Mouse (Mus musculus) forebrain, postnatal 0 days (tissue): ENCODE results near the gene Aox3. TPM values are rescaled to one million over a fixed set of nuclear protein-coding genes. Genes with fewer than 3 reads are reported as not detected.
A peak's percentile ranks its signal among the peaks of the same experiment; 100 is the strongest.

ENCODE experiments used
- ATAC-seq: fragments of 200-750 bp; cut with Nextera tagmentation; 2 replicates; pipeline ENCODE4 v1.8.0; 2017; ENCODE audit warnings: mild to moderate bottlenecking, moderate library complexity
- DNase-seq: peaks from one replicate; pipeline ENCODE4 v3.0.0-alpha.2; 2015
- H3K27ac ChIP-seq: fragments of 300-500 bp; sonication (generic); 2 replicates; pipeline ENCODE4 v1.5.1; 2014; ENCODE audit warnings: low read depth, mild to moderate bottlenecking, antibody characterized with exemption, low read length, moderate library complexity, mixed read lengths
- H3K27me3 ChIP-seq: fragments of 300-500 bp; sonication (generic); 2 replicates; pipeline ENCODE4 v1.6.1; 2014; ENCODE audit warnings: mild to moderate bottlenecking, low read length, mixed read lengths; ENCODE audit not compliant: insufficient read depth
- H3K36me3 ChIP-seq: fragments of 300-500 bp; sonication (generic); 2 replicates; pipeline ENCODE4 v1.6.1; 2014; ENCODE audit warnings: mild to moderate bottlenecking, moderate library complexity; ENCODE audit not compliant: insufficient read depth
- H3K4me1 ChIP-seq: fragments of 300-500 bp; sonication (generic); 2 replicates; pipeline ENCODE4 v1.6.1; 2014; ENCODE audit warnings: antibody characterized with exemption; ENCODE audit not compliant: insufficient read depth
- H3K4me2 ChIP-seq: fragments of 300-500 bp; sonication (generic); 2 replicates; pipeline ENCODE4 v1.6.1; 2014; ENCODE audit warnings: low read depth, mild to moderate bottlenecking, moderate library complexity
- H3K4me3 ChIP-seq: fragments of 300-500 bp; sonication (generic); 2 replicates; pipeline ENCODE4 v1.5.1; 2014; ENCODE audit warnings: low read depth, low read length, mixed read lengths
- H3K9ac ChIP-seq: fragments of 300-500 bp; sonication (generic); 2 replicates; pipeline ENCODE4 v1.6.1; 2014; ENCODE audit warnings: mild to moderate bottlenecking
- H3K9me3 ChIP-seq: fragments of 300-500 bp; sonication (generic); 2 replicates; pipeline ENCODE4 v1.6.1; 2016; ENCODE audit warnings: low read length
- CTCF ChIP-seq: sonication (generic); IDR thresholded peaks from 2 replicates; pipeline ENCODE4 v1.5.1; 2016; ENCODE audit warnings: antibody characterized with exemption, control low read depth, low read depth
- WGBS: fragments of 180-500 bp; shearing (Covaris S2); extraction: QIAGEN DNeasy Blood & Tissue Kit; methylation state at CpG from one replicate; pipeline ENCODE4 v1.1.7; 2014; 5-methylcytosine and 5-hydroxymethylcytosine counted together
- polyA plus RNA-seq: library from polyadenylated mRNA; unstranded; fragments of >200 nt; fragmentation: Nextera tagmentation; extraction: Ambion mirVana; gene quantifications from 2 replicates; pipeline ENCODE4 v1.2.1, GENCODE M21; 2015
- total RNA-seq: library from RNA; depleted of rRNA; stranded (reverse); fragments of >200 nt; gene quantifications from 2 replicates; pipeline ENCODE4 v1.2.3, GENCODE M21; 2014

Aox3 gene
- total and polyA plus RNA-seq, 2 experiments from 2014 or later, result 0.33 to 0.90 TPM

DNA sequence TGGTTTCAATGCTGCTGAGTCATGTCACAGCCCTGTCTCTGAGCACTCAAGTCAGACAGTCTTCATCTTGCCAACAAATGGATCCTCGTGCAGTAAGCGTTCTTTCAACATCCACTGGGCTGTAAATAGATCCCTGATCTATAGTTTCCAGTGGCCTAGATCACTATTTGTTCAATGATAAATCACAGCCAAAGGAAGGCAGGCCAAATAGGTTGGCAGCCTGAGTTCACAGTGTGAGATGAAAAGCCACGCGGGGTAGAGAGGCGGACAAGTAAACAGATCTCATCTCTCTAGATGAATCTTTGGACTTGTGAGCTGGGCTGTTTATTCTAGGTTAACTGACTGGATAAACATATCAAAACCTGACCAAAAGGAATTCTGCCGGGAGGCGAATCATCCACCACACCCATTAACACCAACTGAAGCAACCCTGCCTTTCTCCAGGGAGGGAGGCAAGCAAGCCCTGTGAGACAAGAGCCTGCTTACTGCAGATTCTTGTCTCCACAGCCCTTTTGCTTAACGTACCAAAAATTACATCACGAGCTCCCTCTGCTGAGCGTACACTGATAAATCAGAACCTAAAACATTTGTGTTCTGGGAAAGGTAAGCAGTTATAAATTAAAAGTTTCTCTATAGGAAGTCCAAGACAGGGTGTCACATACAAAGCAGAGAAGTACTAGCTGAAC lies 31.6 kb downstream of the Aox3 start:
- TF ChIP-seq CTCF, result peak; percentile 54
- Histone ChIP-seq H3K9me3 (no peaks in the 10 kb centered on the region), H3K4me3 (no peak overlapping the region), H3K4me2 (no peak overlapping the region), H3K27me3 (no peaks in the 10 kb centered on the region), H3K9ac (no peak overlapping the region), H3K27ac (no peak overlapping the region), H3K36me3 (no peaks in the 10 kb centered on the region), H3K4me1 (no peaks in the 10 kb centered on the region)
- DNase-seq, result peak; percentile 59
- peak; percentile 53; the same call in 1 of the 2 replicates for ATAC-seq
- WGBS, result 71% methylated on average over 10 of the region's 10 CpGs

DNA sequence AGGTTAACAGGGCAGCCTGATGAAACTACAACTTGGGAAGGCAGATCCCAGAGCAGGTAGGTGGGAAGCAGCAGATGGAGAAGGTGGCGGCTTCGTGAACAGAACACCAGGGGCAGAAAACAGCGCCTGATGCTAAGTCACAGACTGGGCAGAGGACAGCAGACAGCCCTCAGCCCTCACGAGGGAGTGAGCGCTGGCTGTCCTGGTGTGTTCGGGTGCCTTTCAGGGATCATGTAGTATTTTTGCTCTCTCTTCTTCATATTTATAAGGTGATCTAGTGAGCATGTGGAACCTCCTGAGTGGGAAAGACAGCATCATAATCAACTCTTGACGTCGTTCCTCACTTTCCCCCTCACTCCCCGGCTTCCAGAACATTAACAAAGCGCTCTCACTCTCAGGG lies 33.1 kb downstream of the Aox3 start:
- TF ChIP-seq CTCF, result no peak
- WGBS, result 89% methylated on average over 10 of the region's 10 CpGs

DNA sequence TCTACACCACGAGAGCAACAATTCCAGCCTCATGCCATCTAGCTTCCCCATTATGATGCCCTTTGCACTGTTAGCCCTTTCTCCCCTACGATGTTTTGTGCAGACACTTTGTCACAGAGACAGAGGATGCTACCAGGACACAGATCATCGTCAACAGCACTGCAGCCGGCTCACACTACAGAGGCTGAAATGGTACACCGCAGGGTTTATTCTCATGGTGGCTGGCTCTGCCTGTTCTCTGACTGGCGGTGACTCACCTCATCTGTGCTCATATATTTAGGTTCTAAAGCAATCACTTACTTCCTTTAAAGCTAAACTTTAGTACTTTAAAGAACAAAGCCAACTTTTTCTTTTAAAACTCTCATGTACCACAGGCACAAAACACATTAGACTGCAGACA lies 34.8 kb downstream of the Aox3 start:
- TF ChIP-seq CTCF, result no peak
- DNase-seq, result no peak
- Histone ChIP-seq H3K9me3 (no peaks in the 10 kb centered on the region), H3K36me3 (no peaks in the 10 kb centered on the region), H3K4me3 (no peak overlapping the region), H3K4me1 (no peaks in the 10 kb centered on the region), H3K27me3 (no peaks in the 10 kb centered on the region), H3K4me2 (no peak overlapping the region), H3K9ac (no peak overlapping the region), H3K27ac (no peak overlapping the region)
- no peak for ATAC-seq
- WGBS, result 76% methylated on average over 6 of the region's 6 CpGs

More for the DNA sequence above, 33.1 kb downstream of the Aox3 start:
- DNase-seq, result no peak
- H3K27me3 ChIP-seq, result no peaks in the 10 kb centered on the region
- H3K9ac ChIP-seq, result no peak overlapping the region
- no peak overlapping the region for H3K4me3 ChIP-seq
- no peak for ATAC-seq
- H3K4me2 ChIP-seq, result no peak overlapping the region
- no peaks in the 10 kb centered on the region for H3K36me3 ChIP-seq
- no peaks in the 10 kb centered on the region for H3K9me3 ChIP-seq
- no peak overlapping the region for H3K27ac ChIP-seq
- no peaks in the 10 kb centered on the region for H3K4me1 ChIP-seq

DNA sequence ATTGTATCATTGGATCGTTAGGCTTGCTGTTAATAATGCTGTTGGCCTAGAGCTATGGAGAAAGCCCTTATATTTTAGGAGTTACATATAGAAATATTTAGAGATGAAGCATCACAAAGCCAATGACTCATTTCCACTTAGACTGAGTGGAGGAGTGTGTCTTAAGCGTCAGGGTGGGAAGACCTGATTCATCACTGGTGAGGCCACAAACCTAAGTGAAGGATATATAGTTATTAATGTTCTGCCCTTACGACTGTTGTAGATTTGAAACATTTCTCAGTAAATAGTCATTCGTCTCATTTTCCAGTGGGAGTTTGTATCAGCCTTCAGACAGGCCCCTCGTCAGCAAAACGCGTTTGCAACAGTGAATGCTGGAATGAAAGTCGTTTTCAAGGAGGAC lies 39.3 kb downstream of the Aox3 start:
- H3K36me3 ChIP-seq, result no peaks in the 10 kb centered on the region
- ATAC-seq, result no peak
- 82% methylated on average over 8 of the region's 8 CpGs for WGBS

DNA sequence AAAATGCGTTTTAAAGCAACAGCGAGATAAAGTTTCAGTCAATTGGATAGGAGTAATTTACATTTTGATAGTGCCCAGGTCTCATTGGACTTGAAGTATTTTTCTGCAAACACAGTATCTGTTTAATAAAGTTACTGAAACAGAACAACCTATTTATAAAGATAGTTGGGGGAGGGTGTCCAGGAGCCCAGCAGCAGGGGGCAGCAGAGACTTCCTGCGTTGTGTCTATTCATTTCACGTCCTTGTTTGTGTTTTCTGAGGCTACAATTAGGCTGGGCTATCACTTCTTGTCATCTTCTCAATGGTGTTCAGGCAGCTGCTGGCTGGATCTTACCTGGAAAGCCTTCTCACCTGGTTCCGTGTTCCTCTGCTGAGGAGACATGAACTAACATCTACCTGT lies 43.8 kb downstream of the Aox3 start:
- Histone ChIP-seq H3K9ac (no peak overlapping the region), H3K36me3 (no peaks in the 10 kb centered on the region), H3K9me3 (no peaks in the 10 kb centered on the region), H3K27ac (no peak overlapping the region), H3K4me3 (no peak overlapping the region), H3K27me3 (no peaks in the 10 kb centered on the region), H3K4me1 (no peaks in the 10 kb centered on the region), H3K4me2 (no peak overlapping the region)
- peak; percentile 79 for TF ChIP-seq CTCF
- 55% methylated on average over 5 of the region's 5 CpGs for WGBS
- DNase-seq, result peak; percentile 72
- no peak for ATAC-seq

More for the DNA sequence above, 39.3 kb downstream of the Aox3 start:
- Histone ChIP-seq H3K27ac (no peak overlapping the region), H3K4me2 (no peak overlapping the region), H3K4me1 (no peaks in the 10 kb centered on the region), H3K4me3 (no peak overlapping the region), H3K9me3 (no peaks in the 10 kb centered on the region), H3K9ac (no peak overlapping the region), H3K27me3 (no peaks in the 10 kb centered on the region)
- no peak for DNase-seq
- no peak for TF ChIP-seq CTCF

DNA sequence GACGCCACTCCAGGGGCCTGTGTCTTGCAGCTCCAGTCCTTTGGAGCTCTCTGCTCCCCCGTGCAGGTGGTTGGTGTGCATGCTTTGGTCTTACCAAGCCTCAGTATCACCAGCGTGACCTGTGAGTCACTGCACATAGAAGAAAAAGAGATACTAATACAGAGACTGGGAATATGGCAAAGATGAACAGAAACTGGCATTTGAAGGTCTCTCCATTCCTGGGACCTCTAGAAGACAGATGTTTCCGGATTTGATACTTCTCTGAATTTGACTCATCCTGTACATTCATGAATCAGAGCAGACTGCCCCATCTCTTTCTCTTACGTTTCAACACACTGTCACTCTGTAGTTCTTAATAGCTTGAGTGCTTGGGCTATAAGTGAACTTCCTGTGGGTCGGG lies 57.0 kb downstream of the Aox3 start:
- Histone ChIP-seq H3K4me2 (no peak overlapping the region), H3K9me3 (no peaks in the 10 kb centered on the region), H3K27ac (no peak overlapping the region), H3K9ac (no peak overlapping the region), H3K4me3 (no peak overlapping the region), H3K27me3 (no peaks in the 10 kb centered on the region), H3K4me1 (no peaks in the 10 kb centered on the region), H3K36me3 (no peaks in the 10 kb centered on the region)
- DNase-seq (no peak), ATAC-seq (no peak)
- TF ChIP-seq CTCF, result no peak
- WGBS, result 81% methylated on average over 6 of the region's 6 CpGs

DNA sequence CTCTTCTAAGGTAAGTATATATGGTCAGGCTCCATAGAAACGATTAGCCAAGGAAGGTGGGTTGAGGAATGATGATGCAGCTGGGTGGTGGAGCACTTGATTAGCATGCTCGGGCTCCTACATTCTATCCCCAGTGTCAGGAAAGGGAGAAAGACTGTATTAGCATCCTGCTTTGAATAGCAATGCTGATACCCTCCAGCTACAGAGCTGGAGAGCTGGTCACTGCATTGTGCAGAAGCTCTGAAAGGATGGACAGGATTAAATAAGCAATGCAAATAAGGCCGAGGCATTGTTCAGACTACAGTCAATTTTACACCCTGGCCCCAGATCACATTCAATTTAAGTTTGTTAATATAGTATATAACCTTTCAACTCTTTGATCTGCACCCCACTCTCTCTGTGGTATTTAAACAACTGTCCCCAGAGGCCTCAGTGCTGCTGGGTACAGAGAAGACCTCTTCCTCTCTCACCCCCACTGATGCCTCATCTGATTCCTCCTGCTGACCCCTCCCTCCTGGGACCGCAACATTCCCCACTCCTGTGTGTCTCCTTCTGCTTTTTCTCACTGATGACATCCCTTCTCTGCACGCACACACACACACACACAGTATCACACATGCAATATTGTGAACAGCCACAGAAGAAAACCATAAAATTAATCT lies 75.7 kb downstream of the Aox3 start:
- H3K36me3 ChIP-seq, result no peaks in the 10 kb centered on the region
- H3K4me1 ChIP-seq, result no peaks in the 10 kb centered on the region
- TF ChIP-seq CTCF, result no peak
- no peak overlapping the region for H3K4me3 ChIP-seq
- no peak overlapping the region for H3K9ac ChIP-seq
- H3K27me3 ChIP-seq, result no peaks in the 10 kb centered on the region
- DNase-seq (no peak), ATAC-seq (no peak)
- H3K27ac ChIP-seq, result no peak overlapping the region
- WGBS, result 43% methylated on average over 5 of the region's 5 CpGs
- H3K9me3 ChIP-seq, result no peaks in the 10 kb centered on the region
- H3K4me2 ChIP-seq, result no peak overlapping the region
